Mouse (Mus musculus) limb, embryonic 14.5 days (tissue): ENCODE measurements around the gene Bahd1. TPM values are rescaled to one million over a fixed set of nuclear protein-coding genes. Genes with fewer than 3 reads are reported as not detected.

ENCODE experiments used
- ATAC-seq: fragments of 200-750 bp; cut with Nextera tagmentation; 2 replicates; pipeline ENCODE4 v1.8.0; 2017; ENCODE audit warnings: low read depth, moderate number of reproducible peaks, moderate TSS enrichment; ENCODE audit not compliant: low FRiP score
- DNase-seq: peaks from one replicate; pipeline ENCODE4 v3.0.0-alpha.2; 2015; ENCODE audit warnings: low spot score
- H3K27ac ChIP-seq: fragments of 300-500 bp; sonication (generic); replicated peaks from 2 replicates; pipeline ENCODE4 v1.5.1; 2014; ENCODE audit warnings: low read depth, mild to moderate bottlenecking, low read length, moderate library complexity, mixed read lengths
- H3K27me3 ChIP-seq: fragments of 300-500 bp; sonication (generic); 2 replicates; pipeline ENCODE4 v1.6.1; 2014; ENCODE audit warnings: low read length, mixed read lengths; ENCODE audit not compliant: control insufficient read depth, insufficient read depth
- H3K36me3 ChIP-seq: fragments of 300-500 bp; sonication (generic); 2 replicates; pipeline ENCODE4 v1.6.1; 2014; ENCODE audit warnings: mild to moderate bottlenecking, low read length, moderate library complexity, mixed read lengths; ENCODE audit not compliant: control insufficient read depth, insufficient read depth
- H3K4me1 ChIP-seq: fragments of 300-500 bp; sonication (generic); 2 replicates; pipeline ENCODE4 v1.6.1; 2014; ENCODE audit warnings: antibody characterized with exemption, low read length, mixed read lengths; ENCODE audit not compliant: control insufficient read depth, insufficient read depth
- H3K4me2 ChIP-seq: fragments of 300-500 bp; sonication (generic); replicated peaks from 2 replicates; pipeline ENCODE4 v1.6.1; 2014; ENCODE audit warnings: low read depth, mild to moderate bottlenecking, low read length, moderate library complexity; ENCODE audit not compliant: severe bottlenecking
- H3K4me3 ChIP-seq: fragments of 300-500 bp; sonication (generic); replicated peaks from 2 replicates; pipeline ENCODE4 v1.5.1; 2014; ENCODE audit warnings: low read length
- H3K9ac ChIP-seq: fragments of 300-500 bp; sonication (generic); 2 replicates; pipeline ENCODE4 v1.6.1; 2014; ENCODE audit warnings: mild to moderate bottlenecking, low read depth, low read length, moderate library complexity; ENCODE audit not compliant: severe bottlenecking
- H3K9me3 ChIP-seq: fragments of 300-500 bp; sonication (generic); 2 replicates; pipeline ENCODE4 v1.6.1; 2016; ENCODE audit warnings: low read length; ENCODE audit not compliant: control insufficient read depth
- POLR2A ChIP-seq: fragments of 200-500 bp; IDR thresholded peaks from 2 replicates; pipeline ENCODE4 v1.8.0; 2012; ENCODE audit warnings: inconsistent platforms, mild to moderate bottlenecking, moderate library complexity, borderline replicate concordance; ENCODE audit not compliant: insufficient read depth, insufficient read length; ENCODE audit errors: extremely low read depth
- WGBS: fragments of 180-500 bp; shearing (Covaris S2); extraction: QIAGEN DNeasy Blood & Tissue Kit; methylation state at CpG from one replicate; pipeline ENCODE4 v1.1.7; 2014; 5-methylcytosine and 5-hydroxymethylcytosine counted together
- polyA plus RNA-seq, 2 experiments: library from polyadenylated mRNA; depleted of rRNA in 1 of 2; stranded (reverse) in 1 of 2; unstranded in 1 of 2; fragments of >200 nt; fragmentation: Nextera tagmentation in 1 of 2; extraction: Ambion mirVana in 1 of 2; gene quantifications; 2 replicates each; pipeline versions ENCODE4 v1.2.1 to v1.2.3; 2012 to 2014

Bahd1 gene
- polyA plus RNA-seq, 2 experiments = 1.5 to 14.1 TPM

DNA sequence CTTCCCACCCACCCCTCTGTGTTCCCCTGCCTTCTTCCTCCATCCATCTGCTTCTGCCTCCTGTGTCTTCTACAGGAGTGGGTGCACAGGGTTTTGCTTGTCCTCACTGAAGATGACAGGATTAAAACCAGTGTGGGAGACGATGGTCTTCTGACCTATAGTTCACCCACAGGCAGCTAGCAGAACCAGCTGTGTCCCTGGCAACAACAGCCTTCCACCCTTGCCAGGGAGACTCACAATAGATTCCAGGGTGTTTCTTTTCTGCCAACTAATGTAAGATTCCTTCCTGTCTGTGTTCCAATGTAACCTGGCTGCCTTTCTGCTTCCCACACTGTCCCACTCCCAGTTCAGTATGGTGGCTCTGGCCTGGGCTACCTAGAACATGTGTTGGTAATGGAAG is 29.1 kb upstream of the Bahd1 start:
- Histone ChIP-seq H3K9ac (no peak overlapping the region), H3K27me3 (no peaks in the 10 kb centered on the region), H3K36me3 (peaks cover 54% of the 10 kb centered on the region), H3K4me2 (no peak overlapping the region), H3K4me3 (no peak overlapping the region), H3K27ac (no peak overlapping the region), H3K4me1 (no peaks in the 10 kb centered on the region), H3K9me3 (no peaks in the 10 kb centered on the region)
- ATAC-seq (no peak), DNase-seq (no peak)
- 75% methylated on average over 1 of the region's 1 CpGs for WGBS
- TF ChIP-seq POLR2A = no peak

DNA sequence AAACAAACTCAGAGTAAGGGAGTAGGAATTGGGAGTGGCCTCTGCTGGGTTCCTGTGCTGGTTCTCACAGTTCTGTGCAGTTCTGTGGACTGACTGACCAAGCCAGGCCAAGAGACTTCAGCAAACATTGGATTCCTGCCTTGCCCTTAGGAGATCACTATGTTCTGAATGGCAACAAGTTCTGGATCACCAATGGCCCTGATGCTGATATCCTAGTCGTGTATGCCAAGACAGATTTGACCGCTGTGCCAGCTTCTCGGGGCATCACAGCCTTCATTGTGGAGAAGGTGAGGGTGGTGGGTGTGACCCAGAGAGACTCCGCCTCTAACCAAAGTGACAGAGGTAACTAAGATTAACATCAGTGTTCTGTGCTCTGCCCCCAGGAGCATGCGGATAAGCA is 27.2 kb upstream of the Bahd1 start:
- no peak for TF ChIP-seq POLR2A
- H3K4me3 ChIP-seq = no peak overlapping the region
- H3K4me1 ChIP-seq = no peaks in the 10 kb centered on the region
- ATAC-seq (no peak), DNase-seq (no peak)
- no peaks in the 10 kb centered on the region for H3K9me3 ChIP-seq
- WGBS = 91% methylated on average over 5 of the region's 5 CpGs
- H3K9ac ChIP-seq = no peak overlapping the region
- no peak overlapping the region for H3K4me2 ChIP-seq
- H3K36me3 ChIP-seq = peaks cover 70% of the 10 kb centered on the region
- H3K27me3 ChIP-seq = no peaks in the 10 kb centered on the region
- no peak overlapping the region for H3K27ac ChIP-seq

DNA sequence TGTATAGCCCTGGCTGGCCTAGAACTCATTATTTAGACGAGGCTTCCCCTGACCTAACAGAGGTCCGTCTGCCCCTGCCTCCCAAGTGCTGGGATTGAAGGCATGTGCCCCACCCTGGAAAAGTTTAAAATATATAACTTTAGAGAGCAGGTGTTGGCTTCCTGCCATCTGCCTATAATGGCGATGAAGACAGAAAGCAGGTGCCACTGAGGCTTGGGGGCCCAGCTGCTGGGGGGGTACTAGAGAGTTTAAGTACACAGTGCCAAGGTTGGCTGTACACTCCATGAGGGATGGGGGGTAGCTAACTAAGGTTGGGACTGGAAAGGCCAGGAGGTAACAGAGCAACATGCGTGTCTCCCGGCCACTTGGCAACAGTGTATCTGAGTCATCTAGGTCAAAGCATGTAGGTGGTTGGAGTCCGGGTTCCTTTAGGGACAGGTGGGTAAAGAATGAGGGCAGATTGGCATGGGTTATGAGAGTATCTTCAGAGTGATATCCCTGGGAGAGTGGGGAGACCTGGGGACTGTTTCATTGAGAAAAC is 26.2 kb upstream of the Bahd1 start:
- Histone ChIP-seq H3K9me3 (no peaks in the 10 kb centered on the region), H3K27ac (no peak overlapping the region), H3K4me3 (no peak overlapping the region), H3K9ac (no peak overlapping the region), H3K4me2 (no peak overlapping the region), H3K36me3 (peaks cover 72% of the 10 kb centered on the region), H3K4me1 (no peaks in the 10 kb centered on the region), H3K27me3 (no peaks in the 10 kb centered on the region)
- DNase-seq = no peak
- WGBS = 74% methylated on average over 6 of the region's 6 CpGs
- ATAC-seq = no peak
- no peak for TF ChIP-seq POLR2A

DNA sequence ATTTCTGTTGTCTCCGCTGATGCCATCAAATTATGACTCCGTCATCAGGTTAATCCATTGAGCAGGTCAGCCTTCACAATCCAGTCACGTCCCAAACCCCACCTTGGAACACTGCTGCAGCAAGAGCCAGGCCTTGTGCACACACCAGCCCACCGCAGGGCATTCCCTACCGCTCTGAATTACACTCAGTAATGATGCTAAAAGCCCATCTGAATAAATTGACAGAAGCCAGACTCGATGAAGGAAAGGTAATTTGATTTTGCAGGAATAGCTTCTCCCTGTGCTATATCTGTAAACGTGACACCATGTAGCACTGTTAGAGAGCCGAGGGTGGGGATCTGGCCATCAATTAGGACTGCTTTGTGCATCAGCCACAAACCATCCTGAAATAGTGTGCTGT is 24.9 kb upstream of the Bahd1 start:
- WGBS = 94% methylated on average over 8 of the region's 8 CpGs

DNA sequence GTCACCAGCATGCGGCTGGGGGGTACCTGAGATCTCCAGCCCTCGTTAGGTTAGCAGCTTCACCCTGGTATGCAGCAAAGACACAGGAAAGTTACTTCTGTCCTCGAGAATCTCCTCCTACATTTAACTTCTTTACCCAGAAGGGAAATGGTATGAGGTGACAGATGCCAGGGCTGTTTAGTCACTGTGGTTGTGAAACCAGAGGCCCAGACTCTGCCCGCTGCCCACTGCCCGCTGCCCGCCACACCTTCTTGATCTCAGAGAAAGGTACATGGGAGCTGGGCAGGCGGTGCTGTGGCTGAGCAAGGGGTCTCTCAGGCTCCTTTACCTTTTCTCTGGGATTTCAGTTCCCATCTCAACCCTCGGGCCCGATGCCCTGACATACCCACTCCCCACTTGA is 23.7 kb upstream of the Bahd1 start:
- H3K36me3 ChIP-seq = peaks cover 66% of the 10 kb centered on the region
- H3K27me3 ChIP-seq = no peaks in the 10 kb centered on the region
- ATAC-seq (no peak), DNase-seq (no peak)
- H3K4me1 ChIP-seq = no peaks in the 10 kb centered on the region
- WGBS = 91% methylated on average over 9 of the region's 9 CpGs
- no peak overlapping the region for H3K27ac ChIP-seq
- H3K9me3 ChIP-seq = no peaks in the 10 kb centered on the region
- H3K9ac ChIP-seq = no peak overlapping the region
- H3K4me3 ChIP-seq = no peak overlapping the region
- H3K4me2 ChIP-seq = no peak overlapping the region
- TF ChIP-seq POLR2A = no peak

More for the DNA sequence above, 24.9 kb upstream of the Bahd1 start:
- Histone ChIP-seq H3K4me3 (no peak overlapping the region), H3K9me3 (no peaks in the 10 kb centered on the region), H3K36me3 (peaks cover 70% of the 10 kb centered on the region), H3K9ac (no peak overlapping the region), H3K4me1 (no peaks in the 10 kb centered on the region), H3K27me3 (no peaks in the 10 kb centered on the region), H3K4me2 (no peak overlapping the region), H3K27ac (no peak overlapping the region)
- no peak for TF ChIP-seq POLR2A
- no peak for DNase-seq
- no peak for ATAC-seq

DNA sequence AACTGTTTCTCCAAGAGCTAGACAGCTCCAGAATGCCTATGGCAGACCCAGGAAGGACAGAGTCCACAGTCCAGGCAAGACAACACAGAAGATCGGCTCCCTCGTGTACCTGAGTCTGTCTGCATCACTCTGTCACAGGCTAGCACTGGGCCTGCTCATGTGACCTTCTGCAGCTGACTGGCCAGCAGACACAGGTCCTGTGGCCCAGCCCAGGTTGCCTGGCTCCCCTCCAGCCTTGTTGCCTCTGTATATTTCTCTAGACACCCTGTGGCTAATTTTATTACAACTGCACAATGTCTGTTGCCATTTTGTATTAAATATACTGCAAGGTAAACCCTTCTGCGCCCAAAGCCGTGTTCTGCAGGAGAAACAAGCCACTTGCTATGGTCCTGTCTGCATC is 19.2 kb upstream of the Bahd1 start:
- ATAC-seq (no peak), DNase-seq (no peak)
- Histone ChIP-seq H3K4me3 (no peak overlapping the region), H3K27ac (no peak overlapping the region), H3K4me2 (no peak overlapping the region), H3K4me1 (0 out of 2 replicates have a peak, but pooled peaks cover 3% of the 10 kb centered on the region), H3K27me3 (no peaks in the 10 kb centered on the region; the same call in 1 of the 2 replicates), H3K9ac (no peak overlapping the region), H3K36me3 (peaks cover 28% of the 10 kb centered on the region), H3K9me3 (no peaks in the 10 kb centered on the region)
- WGBS = 79% methylated on average over 4 of the region's 4 CpGs
- no peak for TF ChIP-seq POLR2A
